7 mouse cellular contexts compared by ENCODE assay signal in genomic region chr17:33955555-33956214, GRCm38 (mm10). TPM values are rescaled to one million over a fixed set of nuclear protein-coding genes. Genes with fewer than 3 reads are reported as not detected.
A peak's percentile ranks its signal among the peaks of the same experiment; 100 is the strongest.
DNase-seq lines count a peak whose midpoint lies in the region; ATAC-seq lines count a peak whose summit lies in the region.

Gene Vps52 (plus strand): TSS chr17:33955812.
Gene Rps18 (minus strand): TSS chr17:33956001.

- ATAC-seq in intestine, embryonic 15.5 days = peak; percentile 87

- peak within 1 kb of the TSS; percentile 91 for H3K4me2 ChIP-seq in intestine, embryonic 15.5 days (replicated peaks)

- H3K27me3 ChIP-seq in intestine, embryonic 15.5 days (replicated peaks) = no peaks in the 10 kb centered on the region
- no peaks in the 10 kb centered on the region for H3K27me3 ChIP-seq in midbrain, embryonic 10.5 days (ENCODE audit: low read depth, poor library complexity, severe bottlenecking)

- H3K4me3 ChIP-seq in intestine, embryonic 15.5 days (replicated peaks) = peak within 1 kb of the TSS; percentile 84
- H3K4me3 ChIP-seq in midbrain, embryonic 10.5 days = peak within 1 kb of the TSS; percentile 99

- H3K9me3 ChIP-seq in intestine, embryonic 15.5 days = no peaks in the 10 kb centered on the region
- H3K9me3 ChIP-seq in midbrain, embryonic 10.5 days (replicated peaks) = no peaks in the 10 kb centered on the region

- intact Hi-C loops in gastrocnemius, postnatal 36 days (cut with DNase I) = loop anchor here (2.0 kb wide), 1 partner anchor 15 kb away; the partner anchor contains the start of genes Pfdn6 and Wdr46
- intact Hi-C loops in left cerebral cortex, postnatal 25 days (cut with DNase I) = loop anchor here (1.0 to 5.0 kb wide), 4 partner anchors 15 to 1392 kb away; partner anchors contain the start of genes Pfdn6 and Wdr46

- H3K27ac ChIP-seq in intestine, embryonic 15.5 days = peak within 1 kb of the TSS; percentile 94
- H3K27ac ChIP-seq in midbrain, embryonic 10.5 days (replicated peaks) = peak within 1 kb of the TSS; percentile 98

- WGBS in intestine, embryonic 15.5 days = under 1% methylated on average over 50 of the region's 50 CpGs
- under 1% methylated on average over 50 of the region's 50 CpGs for WGBS in midbrain, embryonic 10.5 days

- peak within 1 kb of the TSS; percentile 97 for H3K9ac ChIP-seq in intestine, embryonic 15.5 days

- H3K4me1 ChIP-seq in intestine, embryonic 15.5 days (replicated peaks) = peaks cover 30% of the 10 kb centered on the region
- H3K4me1 ChIP-seq in midbrain, embryonic 10.5 days = peaks cover 55% of the 10 kb centered on the region

- H3K36me3 ChIP-seq in intestine, embryonic 15.5 days = peaks cover 20% of the 10 kb centered on the region
- peaks cover 66% of the 10 kb centered on the region for H3K36me3 ChIP-seq in midbrain, embryonic 10.5 days

- DNase-seq in adrenal gland, adult 2 months = peak; percentile 95
- DNase-seq in embryo, embryonic 11.5 days (ENCODE audit: low read depth, low spot score) = peak; percentile 94
- peak; percentile 90 to 93 for DNase-seq in gastrocnemius, postnatal 36 days
- DNase-seq in left cerebral cortex, postnatal 25 days (ENCODE audit: low spot score in 2 of 2) = peak; percentile 95 to 99
- DNase-seq in midbrain, embryonic 10.5 days (ENCODE audit: low spot score) = peak; percentile 95
- peak; percentile 91 for DNase-seq in right cerebral cortex, postnatal 4 days

RNA-seq across cellular contexts. Expression of gene Vps52, which starts in this region (rescaled TPM):
- total RNA-seq in adrenal gland, adult 2 months (2021) = 10 to 100 TPM; 52.8 to 55.1 TPM
- 88.4 and 107 TPM in 2 replicates for polyA plus RNA-seq in adrenal gland, adult 2 months (2012; rRNA removed)
- 10 to 100 TPM; 30.5 to 30.6 TPM for total RNA-seq in gastrocnemius, postnatal 36 days (2021)
- 44.0 and 47.4 TPM in 2 replicates for polyA plus RNA-seq in intestine, embryonic 15.5 days (2015; fragmentation: Nextera tagmentation; extraction: Ambion mirVana)
- 10 to 100 TPM; 78.4 to 81.9 TPM for total RNA-seq in left cerebral cortex, postnatal 25 days (2021)
- polyA plus RNA-seq in midbrain, embryonic 10.5 days (2016; fragmentation: Nextera tagmentation; extraction: Ambion mirVana) = 53.5 and 61.0 TPM in 2 replicates

RNA-seq across cellular contexts. Expression of gene Rps18, which starts in this region (rescaled TPM):
- 100 to 1,000 TPM; 541 to 790 TPM for total RNA-seq in adrenal gland, adult 2 months (2021)
- polyA plus RNA-seq in adrenal gland, adult 2 months (2012; rRNA removed) = 153 and 176 TPM in 2 replicates
- total RNA-seq in gastrocnemius, postnatal 36 days (2021) = 100 to 1,000 TPM; 282 to 369 TPM
- polyA plus RNA-seq in intestine, embryonic 15.5 days (2015; fragmentation: Nextera tagmentation; extraction: Ambion mirVana) = 1,812 and 1,948 TPM in 2 replicates
- 100 to 1,000 TPM; 296 to 299 TPM for total RNA-seq in left cerebral cortex, postnatal 25 days (2021)
- polyA plus RNA-seq in midbrain, embryonic 10.5 days (2016; fragmentation: Nextera tagmentation; extraction: Ambion mirVana) = 1,339 and 1,576 TPM in 2 replicates

Comparison
In these comparisons a context has a peak if more than half of its experiments do, and no peak if none do; other contexts are left out.
1. Peak in every context shown above with its lines: DNase-seq, ATAC-seq, H3K4me3 ChIP-seq and H3K27ac ChIP-seq.